In the genomic region with DNA sequence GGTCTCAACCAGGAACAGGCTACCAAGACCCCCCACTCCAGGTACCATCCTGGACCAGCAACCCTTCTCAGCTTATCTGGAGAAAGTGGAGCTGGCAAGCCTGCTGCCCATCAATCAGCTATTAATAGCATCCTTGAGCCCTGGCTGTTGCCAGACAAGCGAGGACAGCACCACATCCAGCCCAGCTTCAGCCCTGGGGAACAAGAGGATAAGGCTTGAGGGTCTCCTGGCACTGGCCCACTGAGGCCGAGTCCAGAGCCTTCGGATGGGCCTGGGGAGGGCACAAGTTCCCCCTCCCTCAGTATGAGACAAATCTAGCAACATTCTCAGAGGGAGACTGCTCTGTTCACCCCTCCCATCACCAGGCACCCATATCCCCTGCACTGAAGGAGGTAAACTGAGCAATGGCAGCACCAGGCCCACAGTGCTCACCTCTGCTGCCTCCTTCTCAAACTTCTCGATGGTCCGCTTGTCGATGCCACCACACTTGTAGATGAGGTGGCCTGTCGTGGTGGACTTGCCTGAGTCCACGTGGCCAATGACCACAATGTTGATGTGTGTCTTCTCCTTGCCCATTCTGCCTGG, we compare ENCODE assay signal across 12 mouse cellular contexts. TPM values are rescaled to one million over a fixed set of nuclear protein-coding genes. Genes with fewer than 3 reads are reported as not detected.
DNase-seq lines count a peak whose midpoint lies in the region; ATAC-seq and TF ChIP-seq lines count a peak whose summit lies in the region.
"Had no signal": no experiment of that assay in that cellular context is flagged by ENCODE, and none has a peak within 500 bp of the region (broad histone marks: within the 10 kb centered on the region; RNA-seq: fewer than 3 reads in every experiment).

No protein-coding gene starts in this region.

- H3K79me2 ChIP-seq in heart, adult 2 months (replicated peaks; ENCODE audit: control insufficient read depth, insufficient read depth, low read length) = no peaks in the 10 kb centered on the region

- H3K4me2 ChIP-seq in hindbrain, embryonic 16.5 days (ENCODE audit: low read length) = peak overlapping the region; percentile 76
- H3K4me2 ChIP-seq in lung, postnatal 0 days (replicated peaks; ENCODE audit: low read depth, low read length) = no peak overlapping the region
- H3K4me2 ChIP-seq: embryonic facial prominence, embryonic 13.5 days; liver, embryonic 12.5 days had no signal

- H3K4me3 ChIP-seq in heart, adult 2 months = peak overlapping the region; percentile 61
- peak overlapping the region; percentile 56; the same call in 1 of the 2 replicates for H3K4me3 ChIP-seq in hindbrain, embryonic 16.5 days (ENCODE audit: low read length)
- no peak overlapping the region for H3K4me3 ChIP-seq in lung, postnatal 0 days (ENCODE audit: low read depth, low read length)
- H3K4me3 ChIP-seq: embryonic facial prominence, embryonic 13.5 days; liver, embryonic 12.5 days had no signal

- H3K27me3 ChIP-seq in heart, adult 2 months (ENCODE audit: control insufficient read depth, insufficient read depth, low read length) = peaks cover 3% of the 10 kb centered on the region; the same call in 1 of the 2 replicates
- no peaks in the 10 kb centered on the region for H3K27me3 ChIP-seq in hindbrain, embryonic 16.5 days (replicated peaks; ENCODE audit: control insufficient read depth, insufficient read depth, low read length)
- peaks cover 15% of the 10 kb centered on the region; the same call in 1 of the 2 replicates for H3K27me3 ChIP-seq in lung, postnatal 0 days (replicated peaks; ENCODE audit: insufficient read depth, low read length)

- TF ChIP-seq EP300 in heart, adult 2 months (IDR thresholded peaks at IDR 0.05; ENCODE audit: insufficient read depth, low read depth, low read length) = no peak
- TF ChIP-seq EP300 in lung, postnatal 0 days (IDR thresholded peaks at IDR 0.05) = no peak

- H3K27ac ChIP-seq in heart, adult 2 months = peak overlapping the region; percentile 96
- H3K27ac ChIP-seq in hindbrain, embryonic 16.5 days (ENCODE audit: low read depth, low read length) = no peak overlapping the region
- no peak overlapping the region for H3K27ac ChIP-seq in lung, postnatal 0 days (ENCODE audit: low read length)
- H3K27ac ChIP-seq: embryonic facial prominence, embryonic 13.5 days; liver, embryonic 12.5 days had no signal

- intact Hi-C loops in heart, adult 2 months (cut with DNase I) = loop anchor here (10.0 kb wide), 1 partner anchor 440 kb away; the partner anchor contains the start of genes Prpf6, Samd10 and Zfp512b
- intact Hi-C loops in heart, postnatal 36 days (cut with DNase I) = no loop called here

- peak in 1 of 2 experiments; percentile 51 for DNase-seq in heart, adult 2 months
- no peak for DNase-seq in heart, postnatal 36 days
- peak; percentile 76 for DNase-seq in cerebellum, adult 9-11 months
- DNase-seq in cerebellum, postnatal 25 days = peak; percentile 37 to 51
- DNase-seq in lung, postnatal 0 days (ENCODE audit: low spot score) = no peak
- no peak for DNase-seq in kidney, postnatal 14 days
- DNase-seq: lung, postnatal 4 days; right cerebral cortex, postnatal 14 days had no signal

- H3K36me3 ChIP-seq in heart, adult 2 months (ENCODE audit: control insufficient read depth, insufficient read depth, low read length) = peaks cover 6% of the 10 kb centered on the region; the same call in 1 of the 2 replicates
- peaks cover 8% of the 10 kb centered on the region; the same call in 1 of the 2 replicates for H3K36me3 ChIP-seq in hindbrain, embryonic 16.5 days (ENCODE audit: control insufficient read depth, insufficient read depth, low read length)
- H3K36me3 ChIP-seq in lung, postnatal 0 days (ENCODE audit: insufficient read depth, low read length) = no peaks in the 10 kb centered on the region
- H3K36me3 ChIP-seq: embryonic facial prominence, embryonic 13.5 days; liver, embryonic 12.5 days had no signal

- no peak for TF ChIP-seq CTCF in heart, adult 2 months (IDR thresholded peaks at IDR 0.05)
- no peak for TF ChIP-seq CTCF in lung, postnatal 0 days (IDR thresholded peaks at IDR 0.05)

- no peak for ATAC-seq in hindbrain, embryonic 16.5 days
- no peak for ATAC-seq in lung, postnatal 0 days
- ATAC-seq: liver, embryonic 12.5 days had no signal

- no peak for TF ChIP-seq POLR2A in heart, adult 2 months (IDR thresholded peaks at IDR 0.05; ENCODE audit: insufficient read depth, low read depth, low read length)

- no peaks in the 10 kb centered on the region for H3K9me3 ChIP-seq in hindbrain, embryonic 16.5 days (ENCODE audit: control insufficient read depth, low read length)
- no peaks in the 10 kb centered on the region for H3K9me3 ChIP-seq in lung, postnatal 0 days (ENCODE audit: low read length)
- H3K9me3 ChIP-seq: embryonic facial prominence, embryonic 13.5 days; liver, embryonic 12.5 days had no signal

- peak overlapping the region; percentile 11 for H3K9ac ChIP-seq in heart, adult 2 months (ENCODE audit: low read depth, low read length)
- peak overlapping the region; percentile 39; the same call in 1 of the 2 replicates for H3K9ac ChIP-seq in hindbrain, embryonic 16.5 days (ENCODE audit: low read depth, low read length)
- no peak overlapping the region for H3K9ac ChIP-seq in lung, postnatal 0 days (replicated peaks; ENCODE audit: low read depth)
- H3K9ac ChIP-seq: embryonic facial prominence, embryonic 13.5 days; liver, embryonic 12.5 days had no signal

- WGBS in heart, adult 2 months = 51% methylated on average over 8 of the region's 8 CpGs
- WGBS in hindbrain, embryonic 16.5 days = 86% methylated on average over 8 of the region's 8 CpGs
- 66% methylated on average over 8 of the region's 8 CpGs for WGBS in lung, postnatal 0 days

- H3K4me1 ChIP-seq in heart, adult 2 months (ENCODE audit: control insufficient read depth, insufficient read depth, low read length) = peaks cover 15% of the 10 kb centered on the region
- peaks cover 27% of the 10 kb centered on the region for H3K4me1 ChIP-seq in hindbrain, embryonic 16.5 days (ENCODE audit: control insufficient read depth, insufficient read depth, low read depth, low read length)
- no peaks in the 10 kb centered on the region for H3K4me1 ChIP-seq in lung, postnatal 0 days (ENCODE audit: insufficient read depth, low read depth, low read length)
- H3K4me1 ChIP-seq: liver, embryonic 12.5 days had no signal

RNA-seq across cellular contexts. Expression of gene Eef1a2, which starts 1.9 kb away (rescaled TPM):
- total RNA-seq in heart, adult 2 months (2021) = 1,000 to 10,000 TPM; 1,434 to 1,646 TPM
- 1,031 and 1,150 TPM in 2 replicates for polyA plus RNA-seq in heart, adult 2 months (2012; rRNA removed)
- total RNA-seq in heart, postnatal 36 days (2021) = 1,000 to 10,000 TPM; 1,480 to 1,577 TPM
- 5.4 and 9.7 TPM in 2 replicates for polyA plus RNA-seq in hindbrain, embryonic 16.5 days (2015; fragmentation: Nextera tagmentation; extraction: Ambion mirVana)
- 0.14 and 0.20 TPM in 2 replicates for polyA plus RNA-seq in lung, postnatal 0 days (2015; fragmentation: Nextera tagmentation; extraction: Ambion mirVana)
- polyA plus RNA-seq: kidney, embryonic 14.5 days; liver, embryonic 12.5 days had no signal

RNA-seq across cellular contexts. Expression of gene Kcnq2, which starts 19.8 kb away (rescaled TPM):
- total RNA-seq in heart, adult 2 months (2021) = under 1 TPM in 1 of 2 experiments, not detected in 1; 0.05 TPM
- 0.23 TPM in 2 replicates for polyA plus RNA-seq in heart, adult 2 months (2012; rRNA removed)
- not detected for total RNA-seq in heart, postnatal 36 days (2021)
- polyA plus RNA-seq in hindbrain, embryonic 16.5 days (2015; fragmentation: Nextera tagmentation; extraction: Ambion mirVana) = 41.4 and 47.3 TPM in 2 replicates
- polyA plus RNA-seq in lung, postnatal 0 days (2015; fragmentation: Nextera tagmentation; extraction: Ambion mirVana) = 0.04 TPM in 1 of 2 replicates, not detected in the other
- polyA plus RNA-seq: kidney, embryonic 14.5 days had no signal

RNA-seq across cellular contexts. Expression of gene Ppdpf, which starts 32.1 kb away (rescaled TPM):
- total RNA-seq in heart, adult 2 months (2021) = 10 to 100 TPM; 47.5 to 57.7 TPM
- polyA plus RNA-seq in heart, adult 2 months (2012; rRNA removed) = 81.2 and 82.4 TPM in 2 replicates
- 10 to 100 TPM; 49.4 to 52.6 TPM for total RNA-seq in heart, postnatal 36 days (2021)
- 380 and 389 TPM in 2 replicates for polyA plus RNA-seq in hindbrain, embryonic 16.5 days (2015; fragmentation: Nextera tagmentation; extraction: Ambion mirVana)
- 261 and 262 TPM in 2 replicates for polyA plus RNA-seq in lung, postnatal 0 days (2015; fragmentation: Nextera tagmentation; extraction: Ambion mirVana)

RNA-seq across cellular contexts. Expression of gene Ptk6, which starts 47.7 kb away (rescaled TPM):
- under 1 TPM in 1 of 2 experiments, not detected in 1; 0.07 TPM for total RNA-seq in heart, adult 2 months (2021)
- 0.03 TPM in 1 of 2 replicates, not detected in the other for polyA plus RNA-seq in heart, adult 2 months (2012; rRNA removed)
- total RNA-seq in heart, postnatal 36 days (2021) = under 1 TPM in 1 of 2 experiments, not detected in 1; 0.05 TPM
- not detected in 2 replicates for polyA plus RNA-seq in hindbrain, embryonic 16.5 days (2015; fragmentation: Nextera tagmentation; extraction: Ambion mirVana)
- 0.23 and 0.25 TPM in 2 replicates for polyA plus RNA-seq in lung, postnatal 0 days (2015; fragmentation: Nextera tagmentation; extraction: Ambion mirVana)
- polyA plus RNA-seq: embryonic facial prominence, embryonic 13.5 days; kidney, embryonic 14.5 days had no signal

RNA-seq across cellular contexts. Expression of gene Srms, which starts 58.1 kb away (rescaled TPM):
- total RNA-seq in heart, adult 2 months (2021) = under 1 TPM; 0.44 to 0.59 TPM
- polyA plus RNA-seq in heart, adult 2 months (2012; rRNA removed) = 0.59 and 1.3 TPM in 2 replicates
- total RNA-seq in heart, postnatal 36 days (2021) = under 1 TPM; 0.14 to 0.49 TPM
- 0.21 and 0.35 TPM in 2 replicates for polyA plus RNA-seq in hindbrain, embryonic 16.5 days (2015; fragmentation: Nextera tagmentation; extraction: Ambion mirVana)
- polyA plus RNA-seq in lung, postnatal 0 days (2015; fragmentation: Nextera tagmentation; extraction: Ambion mirVana) = 2.5 and 2.6 TPM in 2 replicates
- polyA plus RNA-seq: embryonic facial prominence, embryonic 13.5 days had no signal

Comparison
In these comparisons a context has a peak if more than half of its experiments do, and no peak if none do; other contexts are left out.
1. DNase-seq: peak in cerebellum, adult 9-11 months (single experiment) and cerebellum, postnatal 25 days (2 of 2); none in heart, postnatal 36 days (0 of 2), lung, postnatal 0 days (single experiment) and kidney, postnatal 14 days (single experiment).
2. RNA of gene Eef1a2, which starts 1.9 kb away (polyA plus RNA-seq): 1,031 to 1,150 TPM in heart, adult 2 months; 5.4 to 9.7 TPM in hindbrain, embryonic 16.5 days and 0.14 to 0.20 TPM in lung, postnatal 0 days; every median in the first group is over 10 times any median in the second.
3. RNA of gene Kcnq2, which starts 19.8 kb away (polyA plus RNA-seq): 41.4 to 47.3 TPM in hindbrain, embryonic 16.5 days; 0.23 TPM in heart, adult 2 months and 0.04 TPM in lung, postnatal 0 days; every median in the first group is over 10 times any median in the second.